28 mouse cellular contexts compared by ENCODE assay signal in genomic region chr12:10135915-10136314, GRCm38 (mm10).
DNase-seq lines count a peak whose midpoint lies in the region; ATAC-seq and TF ChIP-seq lines count a peak whose summit lies in the region.
"Had no signal": no experiment of that assay in that cellular context is flagged by ENCODE, and none has a peak within 500 bp of the region (broad histone marks: within the 10 kb centered on the region; RNA-seq: fewer than 3 reads in every experiment).

No protein-coding gene starts in this region.

- H3K36me3 ChIP-seq in kidney, embryonic 15.5 days: no peaks in the 10 kb centered on the region
- H3K36me3 ChIP-seq in C2C12 (ENCODE audit: control insufficient read depth, insufficient read depth): no peaks in the 10 kb centered on the region
- H3K36me3 ChIP-seq: embryonic facial prominence, embryonic 12.5 days; forebrain, embryonic 10.5 days; limb, embryonic 15.5 days; stomach, embryonic 15.5 days had no signal

- no peak for TF ChIP-seq CTCF in C2C12 (IDR thresholded peaks at IDR 0.05; ENCODE audit: control insufficient read depth, insufficient read depth, insufficient read length)
- no peak for TF ChIP-seq CTCF in brain, embryonic 14.5 days (IDR thresholded peaks at IDR 0.05; ENCODE audit: borderline replicate concordance, extremely low read depth, insufficient read depth, insufficient read length)

- no peak overlapping the region for H3K4me3 ChIP-seq in kidney, embryonic 15.5 days (replicated peaks)
- H3K4me3 ChIP-seq in C2C12 (ENCODE audit: insufficient read depth, poor library complexity, severe bottlenecking): no peak overlapping the region
- H3K4me3 ChIP-seq: embryonic facial prominence, embryonic 12.5 days; forebrain, embryonic 10.5 days; left cerebral cortex, adult 2 months; limb, embryonic 15.5 days; stomach, embryonic 15.5 days had no signal

- H3K4me1 ChIP-seq in kidney, embryonic 15.5 days: 0 out of 2 replicates have a peak, but pooled peaks cover 3% of the 10 kb centered on the region
- H3K4me1 ChIP-seq: embryonic facial prominence, embryonic 12.5 days; limb, embryonic 15.5 days; stomach, embryonic 15.5 days had no signal

- no peaks in the 10 kb centered on the region for H3K79me3 ChIP-seq in C2C12 (ENCODE audit: low read depth)

- no peak for TF ChIP-seq POLR2A in brain, embryonic 14.5 days (IDR thresholded peaks at IDR 0.05; ENCODE audit: borderline replicate concordance, extremely low read depth, insufficient read depth, insufficient read length, poor library complexity, severe bottlenecking)

- H3K9ac ChIP-seq in kidney, embryonic 15.5 days: no peak overlapping the region
- H3K9ac ChIP-seq: embryonic facial prominence, embryonic 12.5 days; limb, embryonic 15.5 days; liver, embryonic 14.5 days; lung, embryonic 14.5 days; stomach, embryonic 15.5 days had no signal

- DNase-seq in kidney, postnatal 14 days: no peak
- peak; percentile 3 for DNase-seq in brain, embryonic 14.5 days (ENCODE audit: low read depth)
- peak; percentile 47 for DNase-seq in gonadal fat pad, adult 2 months (ENCODE audit: low read depth)
- no peak for DNase-seq in cerebellum, postnatal 25 days
- DNase-seq in spleen, adult 12 weeks (ENCODE audit: low spot score): no peak
- DNase-seq in spleen, postnatal 10 days (ENCODE audit: low spot score in 2 of 2): no peak
- DNase-seq: adrenal gland, adult 8-10 months; cerebellum, adult 2 months; cerebellum, postnatal 36 days; gastrocnemius, postnatal 10 days; heart, adult 11 months; kidney, adult 11 months; left cerebral cortex, postnatal 4 days; lung, embryonic 14.5 days; midbrain, embryonic 14.5 days; right cerebral cortex, postnatal 25 days; thymus, adult 18-20 months; thymus, postnatal 36 days had no signal

- 5% methylated on average over 2 of the region's 2 CpGs for WGBS in kidney, embryonic 15.5 days

- H3K27me3 ChIP-seq in kidney, embryonic 15.5 days: no peaks in the 10 kb centered on the region
- no peaks in the 10 kb centered on the region for H3K27me3 ChIP-seq in C2C12 (ENCODE audit: control insufficient read depth, insufficient read depth, insufficient read length)
- H3K27me3 ChIP-seq: embryonic facial prominence, embryonic 12.5 days; limb, embryonic 15.5 days; stomach, embryonic 15.5 days had no signal

- H3ac ChIP-seq in C2C12 (ENCODE audit: control insufficient read depth, insufficient read length, low read depth): no peak overlapping the region

- no peak overlapping the region for H3K27ac ChIP-seq in kidney, embryonic 15.5 days
- H3K27ac ChIP-seq: embryonic facial prominence, embryonic 12.5 days; forebrain, embryonic 10.5 days; left cerebral cortex, adult 2 months; limb, embryonic 15.5 days; liver, embryonic 14.5 days; stomach, embryonic 15.5 days had no signal

- H3K9me3 ChIP-seq in kidney, embryonic 15.5 days (replicated peaks): no peaks in the 10 kb centered on the region
- H3K9me3 ChIP-seq: embryonic facial prominence, embryonic 12.5 days; forebrain, embryonic 10.5 days; limb, embryonic 15.5 days; stomach, embryonic 15.5 days had no signal

- ATAC-seq in kidney, embryonic 15.5 days (replicated peaks; ENCODE audit: low FRiP score): peak; percentile 86
- ATAC-seq: forebrain, embryonic 16.5 days had no signal

- H3K79me2 ChIP-seq in C2C12 (ENCODE audit: control insufficient read depth, insufficient read depth): no peaks in the 10 kb centered on the region

- H3K4me2 ChIP-seq in kidney, embryonic 15.5 days: no peak overlapping the region
- H3K4me2 ChIP-seq: embryonic facial prominence, embryonic 12.5 days; heart, embryonic 11.5 days; limb, embryonic 15.5 days; lung, embryonic 14.5 days; stomach, embryonic 15.5 days had no signal

TF ChIP-seq in C2C12, 6 proteins besides CTCF, POLR2A, EP300 and RAD21:
- TF ChIP-seq MAX (IDR thresholded peaks at IDR 0.05): no peak
- TF ChIP-seq MYOG (IDR thresholded peaks at IDR 0.05; ENCODE audit: control insufficient read depth, extremely low read depth, insufficient read length): no peak
- peak; percentile 47 for TF ChIP-seq MYOD1 (IDR thresholded peaks at IDR 0.05; ENCODE audit: control insufficient read depth, insufficient read length, low read depth)

Comparison
In these comparisons a context has a peak if more than half of its experiments do, and no peak if none do; other contexts are left out.
1. DNase-seq: peak in brain, embryonic 14.5 days (single experiment) and gonadal fat pad, adult 2 months (single experiment); none in kidney, postnatal 14 days (single experiment), cerebellum, postnatal 25 days (0 of 2), spleen, adult 12 weeks (single experiment) and spleen, postnatal 10 days (0 of 2).